Mouse (Mus musculus): ENCODE measurements around the gene Vmn1r169.
"Not testable (repeated sequence)": the region's sequence is repeated elsewhere in the genome, so short reads cannot be mapped to it uniquely, and the experiment has no call there.

Vmn1r169 gene

GRCm38 (mm10) chr7:23575226-23575625 is at the start of gene Vmn1r169:
TSS of gene Vmn1r169 (plus strand) at chr7:23575526.
- DNase-seq: not testable (repeated sequence)

GRCm38 (mm10) chr7:23539432-23539831 is 35.9 kb upstream of the Vmn1r169 start, which contains the start of gene Vmn1r168:
TSS of gene Vmn1r168 (plus strand) at chr7:23539732.
- not testable (repeated sequence) for DNase-seq

- not testable (repeated sequence) for DNase-seq
These were observed 30.5 kb downstream of the Vmn1r169 start, which contains the start of gene Vmn1r170 for GRCm38 (mm10) chr7:23605875-23606274. TSS of gene Vmn1r170 (plus strand) at chr7:23606175.
